In genomic region chr11:60139734-60140371, GRCm38 (mm10) we compare ENCODE assay signal across 9 mouse cellular contexts. TPM values are rescaled to one million over a fixed set of nuclear protein-coding genes. Genes with fewer than 3 reads are reported as not detected.
A peak's percentile ranks its signal among the peaks of the same experiment; 100 is the strongest.
DNase-seq lines count a peak whose midpoint lies in the region; ATAC-seq and TF ChIP-seq lines count a peak whose summit lies in the region.
"Had no signal": no experiment of that assay in that cellular context is flagged by ENCODE, and none has a peak within 500 bp of the region (broad histone marks: within the 10 kb centered on the region; RNA-seq: fewer than 3 reads in every experiment).

No protein-coding gene starts in this region.

- under 1% methylated on average over 66 of the region's 66 CpGs for WGBS in kidney, embryonic 15.5 days
- WGBS in liver, embryonic 11.5 days = under 1% methylated on average over 62 of the region's 66 CpGs

- peak; percentile 38 for DNase-seq in kidney, adult 18-20 months
- no peak for DNase-seq in kidney, adult 11 months
- DNase-seq in gastrocnemius, postnatal 25 days = peak; percentile 30
- DNase-seq in liver, embryonic 11.5 days (ENCODE audit: low spot score) = peak; percentile 69
- peak; percentile 78 for DNase-seq in testis, postnatal 10 days (ENCODE audit: low spot score)

- H3K4me3 ChIP-seq in cortical plate, adult 2 months (ENCODE audit: insufficient read depth, low read length) = peak overlapping the region; percentile 76
- H3K4me3 ChIP-seq in kidney, embryonic 15.5 days (replicated peaks) = peak overlapping the region; percentile 65
- peak overlapping the region; percentile 65 for H3K4me3 ChIP-seq in liver, embryonic 11.5 days (ENCODE audit: low read depth, low read length)
- H3K4me3 ChIP-seq in myocyte = peak overlapping the region; percentile 35

- ATAC-seq in kidney, embryonic 15.5 days (replicated peaks; ENCODE audit: low FRiP score) = peak; percentile 84
- peak; percentile 46 for ATAC-seq in liver, embryonic 11.5 days (replicated peaks; ENCODE audit: low FRiP score)

- no peaks in the 10 kb centered on the region for H3K27me3 ChIP-seq in kidney, embryonic 15.5 days
- H3K27me3 ChIP-seq in liver, embryonic 11.5 days (replicated peaks; ENCODE audit: control insufficient read depth, insufficient read depth, low read length) = no peaks in the 10 kb centered on the region; the same call in 1 of the 2 replicates
- H3K27me3 ChIP-seq in myocyte (ENCODE audit: control insufficient read depth, insufficient read depth, insufficient read length) = no peaks in the 10 kb centered on the region
- H3K27me3 ChIP-seq: CH12.LX had no signal

- H3K4me1 ChIP-seq in cortical plate, adult 2 months (ENCODE audit: control insufficient read depth, insufficient read depth, low read length) = peaks cover 16% of the 10 kb centered on the region
- H3K4me1 ChIP-seq in kidney, embryonic 15.5 days = peaks cover 49% of the 10 kb centered on the region
- H3K4me1 ChIP-seq in liver, embryonic 11.5 days (replicated peaks; ENCODE audit: control insufficient read depth, insufficient read depth, low read length) = peaks cover 34% of the 10 kb centered on the region

- peaks cover 11% of the 10 kb centered on the region for H3K36me3 ChIP-seq in kidney, embryonic 15.5 days
- 0 out of 2 replicates have a peak, but pooled peaks cover 4% of the 10 kb centered on the region for H3K36me3 ChIP-seq in liver, embryonic 11.5 days (ENCODE audit: control insufficient read depth, insufficient read depth, low read length)
- peaks cover 7% of the 10 kb centered on the region for H3K36me3 ChIP-seq in myocyte (ENCODE audit: control insufficient read depth, insufficient read depth)

- H3ac ChIP-seq in myocyte (ENCODE audit: control insufficient read depth, insufficient read length) = no peak overlapping the region

- H3K9ac ChIP-seq in kidney, embryonic 15.5 days = peak overlapping the region; percentile 61
- H3K9ac ChIP-seq in liver, embryonic 11.5 days (ENCODE audit: low read depth, low read length) = peak overlapping the region; percentile 63

- H3K4me2 ChIP-seq in kidney, embryonic 15.5 days = peak overlapping the region; percentile 82
- peak overlapping the region; percentile 97 for H3K4me2 ChIP-seq in liver, embryonic 11.5 days
- H3K4me2 ChIP-seq in myocyte (ENCODE audit: low read depth) = peak overlapping the region; percentile 87

- H3K27ac ChIP-seq in cortical plate, adult 2 months (ENCODE audit: insufficient read depth, low read length) = peak overlapping the region; percentile 76; the same call in 1 of the 2 replicates
- H3K27ac ChIP-seq in kidney, embryonic 15.5 days = peak overlapping the region; percentile 85
- H3K27ac ChIP-seq in liver, embryonic 11.5 days (ENCODE audit: low read depth, low read length) = peak overlapping the region; percentile 60

- TF ChIP-seq POLR2A in cortical plate, adult 2 months (IDR thresholded peaks at IDR 0.05; ENCODE audit: extremely low read depth, insufficient read depth, low read length) = no peak; the same call in 1 of the 2 replicates
- TF ChIP-seq POLR2A in myocyte (IDR thresholded peaks at IDR 0.05; ENCODE audit: insufficient read length, low read depth) = peak; percentile 10

- H3K79me2 ChIP-seq in myocyte (ENCODE audit: control insufficient read depth, insufficient read depth) = peaks cover 52% of the 10 kb centered on the region

- no peak for TF ChIP-seq CTCF in cortical plate, adult 2 months (IDR thresholded peaks at IDR 0.05; ENCODE audit: extremely low read depth, insufficient read depth, low read length)

- H3K9me3 ChIP-seq in kidney, embryonic 15.5 days (replicated peaks) = no peaks in the 10 kb centered on the region
- H3K9me3 ChIP-seq in liver, embryonic 11.5 days (ENCODE audit: control insufficient read depth, low read length) = no peaks in the 10 kb centered on the region

TF ChIP-seq in myocyte, 11 proteins besides CTCF, POLR2A, EP300 and RAD21:
- TF ChIP-seq MYOG (IDR thresholded peaks at IDR 0.05; ENCODE audit: control insufficient read depth in 1 of 3, insufficient read depth in 1 of 3, insufficient read length in 2 of 3, low read depth in 2 of 3) (peak in 1 of 3 experiments; percentile 28), POLR2AphosphoS2 (IDR thresholded peaks at IDR 0.05; ENCODE audit: insufficient read length, low read depth) (no peak)

RNA-seq across cellular contexts. Expression of gene Rai1, which starts 35.0 kb away (rescaled TPM):
- polyA plus RNA-seq in cortical plate, adult 2 months (2012; rRNA removed) = 41.8 and 41.9 TPM in 2 replicates
- 10 to 100 TPM; 17.3 to 21.6 TPM for total RNA-seq in gastrocnemius, postnatal 25 days (2021)
- 21.4 and 23.4 TPM in 2 replicates for polyA plus RNA-seq in kidney, embryonic 15.5 days (2015; fragmentation: Nextera tagmentation; extraction: Ambion mirVana)
- 18.6 and 24.2 TPM in 2 replicates for polyA plus RNA-seq in liver, embryonic 11.5 days (2014; fragmentation: Nextera tagmentation; extraction: Ambion mirVana)
- 26.0 TPM for polyA plus RNA-seq in myocyte (2012; fragmentation: generic; extraction: Trizol)
